Mouse (Mus musculus): Measurements from ENCODE around the gene Scn11a. TPM values are rescaled to one million over a fixed set of nuclear protein-coding genes. Genes with fewer than 3 reads are reported as not detected.

Gene Scn11a
- polyA plus RNA-seq, 1 experiment: 0.08 TPM

- 47% methylated on average over 4 of the region's 4 CpGs for WGBS
- Histone ChIP-seq H3K27ac (ENCODE audit: insufficient read depth, low read length) (no peak overlapping the region), H3K4me3 (replicated peaks; ENCODE audit: insufficient read depth, low read depth, low read length) (no peak overlapping the region), H3K27me3 (ENCODE audit: control insufficient read depth, insufficient read depth, low read length) (no peaks in the 10 kb centered on the region), H3K4me1 (ENCODE audit: control insufficient read depth, insufficient read depth, low read length) (no peaks in the 10 kb centered on the region)
- no peak for DNase-seq
- TF ChIP-seq CTCF (IDR thresholded peaks at IDR 0.05; ENCODE audit: borderline replicate concordance, insufficient read depth, low read depth, low read length): no peak
- TF ChIP-seq POLR2A (IDR thresholded peaks at IDR 0.05; ENCODE audit: borderline replicate concordance, insufficient read depth, low read length): no peak
These were observed 30.8 kb downstream of the Scn11a start for GRCm38 (mm10) chr9:119794470-119794869.

DNA sequence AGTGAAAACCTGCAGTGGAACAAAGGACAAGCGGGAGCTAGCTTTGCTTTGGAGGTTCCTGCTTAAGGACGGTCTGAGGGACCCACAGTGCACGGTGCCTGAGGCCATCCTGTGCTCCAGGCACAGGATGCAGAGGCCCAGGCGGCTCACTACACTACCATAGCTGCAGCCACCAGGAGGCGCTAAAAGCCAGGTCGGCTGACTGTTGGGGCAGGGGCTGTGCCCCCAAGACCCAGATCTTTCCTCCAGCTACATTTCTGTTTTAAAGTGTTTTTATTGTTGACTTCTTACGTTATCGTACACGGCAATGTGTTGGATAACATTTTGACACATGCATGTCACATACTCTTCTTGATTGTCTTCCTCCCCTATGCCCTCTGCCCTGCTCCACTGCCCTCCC, 32.8 kb downstream of the Scn11a start:
- no peak overlapping the region for H3K4me3 ChIP-seq (replicated peaks; ENCODE audit: insufficient read depth, low read depth, low read length)
- TF ChIP-seq POLR2A (IDR thresholded peaks at IDR 0.05; ENCODE audit: borderline replicate concordance, insufficient read depth, low read length): no peak
- no peak for TF ChIP-seq CTCF (IDR thresholded peaks at IDR 0.05; ENCODE audit: borderline replicate concordance, insufficient read depth, low read depth, low read length)
- DNase-seq: no peak
- no peaks in the 10 kb centered on the region for H3K27me3 ChIP-seq (ENCODE audit: control insufficient read depth, insufficient read depth, low read length)
- H3K4me1 ChIP-seq (ENCODE audit: control insufficient read depth, insufficient read depth, low read length): no peaks in the 10 kb centered on the region
- 51% methylated on average over 9 of the region's 9 CpGs for WGBS
- H3K27ac ChIP-seq (ENCODE audit: insufficient read depth, low read length): no peak overlapping the region

- Histone ChIP-seq H3K4me3 (replicated peaks; ENCODE audit: insufficient read depth, low read depth, low read length) (no peak overlapping the region), H3K27me3 (ENCODE audit: control insufficient read depth, insufficient read depth, low read length) (no peaks in the 10 kb centered on the region; the same call in 1 of the 2 replicates), H3K27ac (ENCODE audit: insufficient read depth, low read length) (no peak overlapping the region), H3K4me1 (ENCODE audit: control insufficient read depth, insufficient read depth, low read length) (no peaks in the 10 kb centered on the region)
- WGBS: 48% methylated on average over 3 of the region's 3 CpGs
- DNase-seq: no peak
- no peak for TF ChIP-seq CTCF (IDR thresholded peaks at IDR 0.05; ENCODE audit: borderline replicate concordance, insufficient read depth, low read depth, low read length)
- no peak for TF ChIP-seq POLR2A (IDR thresholded peaks at IDR 0.05; ENCODE audit: borderline replicate concordance, insufficient read depth, low read length)
These were observed 44.4 kb downstream of the Scn11a start for GRCm38 (mm10) chr9:119780901-119781300.

DNA sequence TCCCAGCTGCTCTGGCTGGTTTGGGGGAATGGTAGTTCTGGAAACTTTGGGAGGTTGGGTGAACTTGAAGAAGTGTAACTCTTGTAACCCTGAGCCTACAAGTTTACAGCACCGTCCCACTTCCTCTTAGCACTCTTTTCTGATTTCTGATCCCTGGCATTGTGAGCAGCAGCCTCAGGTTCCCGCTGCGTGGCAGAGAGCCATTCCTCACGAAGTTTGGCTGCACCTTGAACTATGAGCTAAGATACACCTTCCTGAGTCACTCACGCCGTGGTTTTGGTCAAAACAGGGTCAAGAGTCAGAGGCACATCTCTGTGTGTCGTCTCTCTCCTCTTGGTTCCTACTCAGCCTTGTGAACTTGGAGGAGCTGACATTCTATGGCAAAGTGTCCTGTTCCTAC, 48.6 kb downstream of the Scn11a start:
- Histone ChIP-seq H3K4me1 (ENCODE audit: control insufficient read depth, insufficient read depth, low read length) (no peaks in the 10 kb centered on the region), H3K4me3 (replicated peaks; ENCODE audit: insufficient read depth, low read depth, low read length) (no peak overlapping the region), H3K27ac (ENCODE audit: insufficient read depth, low read length) (no peak overlapping the region), H3K27me3 (ENCODE audit: control insufficient read depth, insufficient read depth, low read length) (no peaks in the 10 kb centered on the region)
- whole genome bisulfite sequencing: 82% methylated on average over 7 of the region's 7 CpGs
- DNase-seq: no peak
- no peak for TF ChIP-seq CTCF (IDR thresholded peaks at IDR 0.05; ENCODE audit: borderline replicate concordance, insufficient read depth, low read depth, low read length)
- TF ChIP-seq POLR2A (IDR thresholded peaks at IDR 0.05; ENCODE audit: borderline replicate concordance, insufficient read depth, low read length): no peak

DNA sequence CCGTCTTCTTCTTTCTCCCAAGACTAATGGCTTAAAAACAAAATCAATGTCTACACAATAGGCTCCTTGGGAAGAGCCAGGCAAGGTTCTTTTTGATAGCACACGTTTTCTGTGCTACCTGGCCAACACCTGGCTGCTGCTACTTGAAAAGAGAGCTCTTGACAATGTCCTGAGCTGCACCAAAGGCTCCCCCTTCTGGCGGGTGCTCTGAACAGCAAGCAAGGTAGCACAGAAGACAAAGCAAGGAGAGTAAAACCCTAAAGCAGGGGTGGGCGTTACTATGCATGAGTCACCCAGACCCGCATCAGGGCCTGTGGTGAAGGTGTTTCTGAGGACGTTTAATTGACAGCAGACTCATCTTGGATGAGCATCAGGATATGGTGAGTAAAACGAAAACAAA, 56.7 kb downstream of the Scn11a start:
- H3K4me1 ChIP-seq (ENCODE audit: control insufficient read depth, insufficient read depth, low read length): no peaks in the 10 kb centered on the region
- DNase-seq: no peak
- H3K27me3 ChIP-seq (ENCODE audit: control insufficient read depth, insufficient read depth, low read length): no peaks in the 10 kb centered on the region
- H3K4me3 ChIP-seq (replicated peaks; ENCODE audit: insufficient read depth, low read depth, low read length): no peak overlapping the region
- H3K27ac ChIP-seq (ENCODE audit: insufficient read depth, low read length): no peak overlapping the region
- TF ChIP-seq CTCF (IDR thresholded peaks at IDR 0.05; ENCODE audit: borderline replicate concordance, insufficient read depth, low read depth, low read length): peak; percentile 26; the same call in 1 of the 2 replicates
- no peak for TF ChIP-seq POLR2A (IDR thresholded peaks at IDR 0.05; ENCODE audit: borderline replicate concordance, insufficient read depth, low read length)
- WGBS: 40% methylated on average over 7 of the region's 7 CpGs

GRCm38 (mm10) chr9:119760226-119760625, 65.0 kb downstream of the Scn11a start:
- no peaks in the 10 kb centered on the region for H3K4me1 ChIP-seq (ENCODE audit: control insufficient read depth, insufficient read depth, low read length)
- H3K27ac ChIP-seq (ENCODE audit: insufficient read depth, low read length): no peak overlapping the region
- H3K4me3 ChIP-seq (replicated peaks; ENCODE audit: insufficient read depth, low read depth, low read length): no peak overlapping the region
- 88% methylated on average over 3 of the region's 3 CpGs for whole genome bisulfite sequencing
- no peak for DNase-seq
- TF ChIP-seq CTCF (IDR thresholded peaks at IDR 0.05; ENCODE audit: borderline replicate concordance, insufficient read depth, low read depth, low read length) (no peak), POLR2A (IDR thresholded peaks at IDR 0.05; ENCODE audit: borderline replicate concordance, insufficient read depth, low read length) (no peak)
- no peaks in the 10 kb centered on the region for H3K27me3 ChIP-seq (ENCODE audit: control insufficient read depth, insufficient read depth, low read length)

DNA sequence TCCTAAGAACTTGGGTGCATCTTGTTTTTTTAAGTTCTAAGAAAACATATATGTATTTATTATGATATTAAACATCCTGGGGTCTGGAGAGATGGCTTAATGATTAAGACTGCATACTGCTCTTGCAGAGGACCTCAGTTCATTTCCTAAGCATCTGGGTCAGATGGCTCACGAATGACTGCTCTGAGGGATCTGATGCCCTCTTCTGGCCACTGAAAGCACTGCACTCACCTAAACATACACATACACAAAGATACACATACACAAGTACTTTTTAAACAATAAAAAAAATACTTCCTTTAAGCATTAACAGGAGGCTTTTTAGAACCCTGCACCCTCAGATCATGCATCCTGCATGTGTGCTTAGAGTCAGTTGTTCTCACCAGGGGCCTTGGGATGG, 65.8 kb downstream of the Scn11a start:
- no peak for DNase-seq
- Histone ChIP-seq H3K4me3 (replicated peaks; ENCODE audit: insufficient read depth, low read depth, low read length) (no peak overlapping the region), H3K4me1 (ENCODE audit: control insufficient read depth, insufficient read depth, low read length) (no peaks in the 10 kb centered on the region), H3K27me3 (ENCODE audit: control insufficient read depth, insufficient read depth, low read length) (no peaks in the 10 kb centered on the region), H3K27ac (ENCODE audit: insufficient read depth, low read length) (no peak overlapping the region)
- WGBS: 86% methylated on average over 1 of the region's 1 CpGs
- TF ChIP-seq POLR2A (IDR thresholded peaks at IDR 0.05; ENCODE audit: borderline replicate concordance, insufficient read depth, low read length) (no peak), CTCF (IDR thresholded peaks at IDR 0.05; ENCODE audit: borderline replicate concordance, insufficient read depth, low read depth, low read length) (no peak)

DNA sequence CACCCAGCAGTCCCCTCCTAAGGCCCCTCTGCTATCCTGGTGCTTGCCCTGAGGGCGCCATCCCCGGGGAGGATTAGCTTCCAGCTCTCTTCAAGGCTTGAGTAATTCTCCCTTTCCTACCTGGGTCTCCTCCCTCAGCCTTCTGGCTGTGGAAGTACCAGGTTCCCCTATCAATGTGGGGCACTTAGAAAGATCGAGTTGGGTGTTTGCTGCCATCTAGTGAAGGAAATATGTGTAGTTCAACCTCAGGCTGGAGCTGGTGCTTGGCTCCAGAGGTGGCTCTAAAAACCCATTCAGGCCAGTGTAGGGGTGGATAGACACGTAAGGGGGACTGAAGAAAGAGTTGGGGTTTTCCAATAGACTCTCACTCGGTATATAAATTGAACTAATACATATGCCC, 73.7 kb downstream of the Scn11a start:
- no peak for TF ChIP-seq POLR2A (IDR thresholded peaks at IDR 0.05; ENCODE audit: borderline replicate concordance, insufficient read depth, low read length)
- peak; percentile 34; the same call in 1 of the 2 replicates for TF ChIP-seq CTCF (IDR thresholded peaks at IDR 0.05; ENCODE audit: borderline replicate concordance, insufficient read depth, low read depth, low read length)
- 12% methylated on average over 5 of the region's 5 CpGs for WGBS

More for the DNA sequence above, 73.7 kb downstream of the Scn11a start:
- Histone ChIP-seq H3K27me3 (ENCODE audit: control insufficient read depth, insufficient read depth, low read length) (no peaks in the 10 kb centered on the region), H3K4me3 (replicated peaks; ENCODE audit: insufficient read depth, low read depth, low read length) (no peak overlapping the region), H3K27ac (ENCODE audit: insufficient read depth, low read length) (no peak overlapping the region), H3K4me1 (ENCODE audit: control insufficient read depth, insufficient read depth, low read length) (no peaks in the 10 kb centered on the region)
- DNase-seq: peak in 1 of 2 experiments; percentile 3

All from cerebellum, adult 2 months (tissue).